Mouse (Mus musculus): ENCODE measurements at regions not wholly inside any gene's neighbourhood (a gene's known extent, or its start where the extent isn't known, plus 50 kb on each side); places are given as distances from the start of the nearest gene placed in this dataset.
A peak's percentile ranks its signal among the peaks of the same experiment; 100 is the strongest.

GRCm38 (mm10) chrX:14592793-14593192 is 381.8 kb downstream of the H2al1n start:
- intact Hi-C loops (cut with DNase I): no loop called here
- DNase-seq (ENCODE audit: low spot score in 2 of 2): no peak

DNA sequence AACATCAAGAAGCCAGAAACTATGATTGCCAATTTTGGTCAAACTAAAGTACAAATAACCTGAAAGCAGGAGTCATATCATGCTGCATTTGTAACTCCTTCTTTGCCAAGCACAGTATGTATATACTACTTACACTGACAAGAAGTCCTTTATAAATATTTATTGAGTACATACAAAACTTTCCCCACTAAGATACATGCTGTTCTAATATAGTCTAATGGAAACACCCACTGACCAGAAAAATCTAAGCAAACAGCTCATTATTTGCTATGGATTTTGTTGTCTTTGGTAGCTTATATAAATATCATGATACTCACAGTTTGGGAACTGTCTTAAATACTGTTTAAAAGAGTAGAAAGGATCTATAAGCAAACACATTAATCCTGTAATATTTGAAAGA is 385.9 kb downstream of the H2al1n start:
- DNase-seq (ENCODE audit: low spot score in 2 of 2): no peak
- intact Hi-C loops (cut with DNase I): no loop called here

DNA sequence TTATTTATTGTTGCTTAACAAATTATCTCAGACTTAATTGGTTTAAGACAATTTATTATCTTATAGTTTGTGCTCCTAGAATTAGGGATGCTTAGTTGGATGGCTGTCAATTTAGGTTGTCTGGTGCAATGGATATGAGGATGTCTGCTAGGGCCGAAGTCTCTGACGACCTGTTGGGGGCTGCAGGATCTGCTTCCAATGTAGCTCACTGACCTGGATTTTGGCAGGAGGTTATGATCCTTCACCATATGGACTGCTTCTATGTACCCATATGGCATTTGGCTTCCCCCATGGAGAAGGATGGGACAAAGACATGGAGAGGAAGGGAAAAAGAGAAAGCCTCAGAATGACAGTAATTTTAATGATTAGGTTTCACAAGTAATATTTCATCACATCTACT is 391.0 kb downstream of the H2al1n start:
- intact Hi-C loops (cut with DNase I): no loop called here
- DNase-seq (ENCODE audit: low spot score in 2 of 2): no peak

DNA sequence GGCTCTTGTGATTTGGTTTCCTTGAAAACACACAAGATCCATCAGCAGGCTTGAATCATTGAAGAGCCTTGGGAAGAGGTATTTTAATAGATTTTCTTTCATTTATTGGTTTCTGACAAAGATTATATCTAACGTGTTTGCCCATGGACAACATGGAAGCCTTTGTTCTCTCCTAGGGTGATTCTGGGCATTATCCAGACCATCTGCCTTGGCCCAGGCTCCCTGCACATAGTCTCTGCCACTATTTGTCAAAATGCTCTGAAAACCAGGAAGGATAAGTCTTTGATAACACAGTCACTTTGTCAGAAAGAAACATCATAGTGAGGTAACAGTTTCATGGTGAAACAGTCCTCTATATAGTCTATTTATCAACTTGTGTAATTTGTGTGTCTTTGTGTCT is 398.2 kb downstream of the H2al1n start:
- intact Hi-C loops (cut with DNase I): no loop called here

DNA sequence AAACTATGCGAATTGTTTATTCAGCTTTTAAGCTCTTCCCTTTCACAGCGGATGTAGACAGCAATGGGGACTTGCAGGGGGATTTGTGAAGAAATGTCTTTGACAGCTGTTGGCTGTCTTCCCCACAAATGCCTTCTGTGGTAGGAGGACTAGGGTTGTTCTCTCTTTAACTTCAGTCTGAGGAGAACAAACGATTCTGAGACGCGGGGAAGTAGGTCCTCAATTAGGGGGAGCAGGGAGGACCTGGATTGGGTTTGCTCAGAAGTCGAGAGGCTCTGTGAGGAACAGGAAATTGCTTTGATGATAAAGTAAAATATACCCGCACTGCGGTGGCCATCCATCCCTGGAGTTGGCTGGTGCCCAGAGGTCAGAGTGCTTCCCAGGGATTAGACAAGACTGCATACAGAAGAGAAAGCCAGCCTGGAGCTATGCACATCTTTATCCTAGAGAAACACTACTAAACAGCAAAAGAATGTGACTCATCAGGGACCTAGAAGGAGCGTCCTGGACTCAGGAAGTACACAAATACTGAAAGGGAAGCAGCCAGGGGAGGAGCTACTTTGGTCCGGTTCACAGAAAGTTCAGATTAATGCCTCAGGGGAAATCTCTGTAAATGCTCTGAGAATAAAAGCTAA is 417.4 kb downstream of the H2al1n start:
- intact Hi-C loops (cut with DNase I): no loop called here
- peak in 1 of 2 experiments; percentile 4 for DNase-seq (ENCODE audit: low spot score in 2 of 2)

More for the DNA sequence above, 398.2 kb downstream of the H2al1n start:
- DNase-seq (ENCODE audit: low spot score in 2 of 2): no peak

DNA sequence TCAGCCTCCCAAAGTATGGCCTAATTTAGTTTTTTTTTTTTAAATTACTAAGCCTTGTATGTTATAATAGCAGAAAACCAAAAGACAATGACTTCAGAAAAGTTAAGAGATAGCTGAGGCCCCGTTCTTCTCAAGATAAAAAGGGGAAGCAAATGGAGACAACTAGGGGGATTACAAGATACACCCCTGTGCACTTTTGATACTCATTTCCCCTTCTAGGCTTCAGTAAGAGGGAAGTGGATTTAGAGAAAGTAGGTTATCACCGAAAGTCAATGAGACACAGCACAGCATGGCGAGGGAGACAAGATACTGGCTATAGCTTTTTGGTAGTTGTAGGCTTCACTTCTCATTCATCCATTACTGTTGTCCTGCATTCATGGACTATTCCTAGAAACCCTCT is 428.4 kb downstream of the H2al1n start:
- intact Hi-C loops (cut with DNase I): no loop called here
- no peak for DNase-seq (ENCODE audit: low spot score in 2 of 2)

GRCm38 (mm10) chrX:14664852-14665251 is 453.9 kb downstream of the H2al1n start:
- DNase-seq (ENCODE audit: low spot score in 2 of 2): no peak
- intact Hi-C loops (cut with DNase I): no loop called here

GRCm38 (mm10) chrX:14696375-14696774 is 485.4 kb downstream of the H2al1n start:
- no peak for DNase-seq (ENCODE audit: low spot score in 2 of 2)
- intact Hi-C loops (cut with DNase I): no loop called here

DNA sequence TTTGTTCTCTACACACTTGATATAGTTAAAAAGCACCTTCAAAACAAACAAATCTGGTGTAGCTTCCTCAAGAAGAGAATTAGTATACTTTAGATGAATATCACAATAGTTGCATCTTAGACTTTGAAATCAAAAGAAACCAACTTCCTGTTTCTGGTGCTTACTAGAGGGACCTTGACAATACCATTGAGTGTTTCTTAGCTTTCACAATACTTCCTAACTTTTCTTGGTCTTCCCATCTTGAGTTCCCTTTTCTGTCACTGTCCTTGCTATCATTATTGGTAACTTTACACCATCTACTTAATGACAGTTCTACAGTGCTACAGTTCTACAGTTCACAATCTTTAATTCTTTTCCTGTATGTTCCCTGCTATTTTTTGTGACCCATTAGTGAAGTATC is 528.1 kb downstream of the H2al1n start:
- intact Hi-C loops (cut with DNase I): no loop called here

More for the DNA sequence above, 528.1 kb downstream of the H2al1n start:
- no peak for DNase-seq (ENCODE audit: low spot score in 2 of 2)

All from left cerebral cortex, postnatal 36 days (tissue).